Mouse (Mus musculus) limb, embryonic 15.5 days (tissue): ENCODE data around the gene Faap24. TPM values are rescaled to one million over a fixed set of nuclear protein-coding genes. Genes with fewer than 3 reads are reported as not detected.
A peak's percentile ranks its signal among the peaks of the same experiment; 100 is the strongest.

Experiments
- ATAC-seq: fragments of 200-750 bp; cut with Nextera tagmentation; 2 replicates; pipeline ENCODE4 v1.8.0; 2017; ENCODE audit warnings: low read depth, moderate TSS enrichment; ENCODE audit not compliant: insufficient number of reproducible peaks, low FRiP score, low TSS enrichment
- H3K27ac ChIP-seq: fragments of 300-500 bp; sonication (generic); 2 replicates; pipeline ENCODE4 v1.5.1; 2015; ENCODE audit warnings: moderate library complexity, mild to moderate bottlenecking, inconsistent platforms
- H3K27me3 ChIP-seq: fragments of 300-500 bp; sonication (generic); 2 replicates; pipeline ENCODE4 v1.6.1; 2015; ENCODE audit warnings: inconsistent platforms
- H3K36me3 ChIP-seq: fragments of 300-500 bp; sonication (generic); 2 replicates; pipeline ENCODE4 v1.6.1; 2015; ENCODE audit warnings: inconsistent platforms
- H3K4me1 ChIP-seq: fragments of 300-500 bp; sonication (generic); 2 replicates; pipeline ENCODE4 v1.6.1; 2015; ENCODE audit warnings: inconsistent platforms
- H3K4me2 ChIP-seq: fragments of 300-500 bp; sonication (generic); 2 replicates; pipeline ENCODE4 v1.6.1; 2015; ENCODE audit warnings: mild to moderate bottlenecking, inconsistent platforms
- H3K4me3 ChIP-seq: fragments of 300-500 bp; sonication (generic); 2 replicates; pipeline ENCODE4 v1.5.1; 2015; ENCODE audit warnings: mild to moderate bottlenecking, inconsistent platforms
- H3K9ac ChIP-seq: fragments of 300-500 bp; sonication (generic); 2 replicates; pipeline ENCODE4 v1.6.1; 2015; ENCODE audit warnings: inconsistent platforms
- H3K9me3 ChIP-seq: fragments of 300-500 bp; sonication (generic); 2 replicates; pipeline ENCODE4 v1.6.1; 2016; ENCODE audit warnings: inconsistent platforms
- WGBS: fragments of 180-500 bp; shearing (Covaris S2); methylation state at CpG from one replicate; pipeline ENCODE4 v1.1.7; 2015; 5-methylcytosine and 5-hydroxymethylcytosine counted together
- polyA plus RNA-seq: library from polyadenylated mRNA; unstranded; fragments of >200 nt; fragmentation: Nextera tagmentation; extraction: Ambion mirVana; gene quantifications from 2 replicates; pipeline ENCODE4 v1.2.1, GENCODE M21; 2015

Gene Faap24
- polyA plus RNA-seq, 1 experiment from 2014 or later = 15.6 TPM

DNA sequence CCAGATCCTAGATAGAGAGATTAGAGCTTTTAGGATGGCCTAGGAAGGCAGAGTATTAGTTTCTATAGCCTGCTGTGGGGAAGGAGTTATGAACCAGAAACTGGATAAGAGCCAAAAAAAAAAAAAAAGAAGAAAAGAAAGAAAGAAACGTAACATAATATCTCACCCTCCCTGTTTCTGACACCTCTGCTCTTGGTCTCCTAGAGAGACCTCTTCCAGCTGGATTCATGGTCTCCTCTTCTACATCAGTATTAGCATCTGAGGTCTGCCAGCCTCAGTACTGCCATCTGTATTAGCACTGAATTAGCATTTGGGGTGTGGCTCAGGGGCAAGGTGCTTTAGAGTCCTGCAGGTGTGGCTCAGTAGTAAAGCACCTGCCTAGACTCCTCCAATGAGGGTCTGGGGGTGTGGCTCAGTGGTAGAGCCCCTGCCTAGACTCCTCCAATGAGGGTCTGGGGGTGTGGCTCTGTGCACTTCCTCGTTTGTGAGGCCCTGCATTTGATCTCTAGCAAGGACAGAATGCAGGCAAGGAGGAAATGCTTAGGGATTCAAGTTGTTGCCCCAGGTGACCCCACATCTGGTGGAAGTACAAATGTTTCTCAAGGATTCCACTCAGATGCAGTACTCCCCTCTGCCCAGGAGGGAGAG is 13.8 kb downstream of the Faap24 start:
- ATAC-seq = no peak
- no peak overlapping the region for H3K27ac ChIP-seq
- H3K9me3 ChIP-seq = no peaks in the 10 kb centered on the region
- no peak overlapping the region for H3K4me3 ChIP-seq
- no peaks in the 10 kb centered on the region for H3K36me3 ChIP-seq
- 27% methylated on average over 2 of the region's 2 CpGs for WGBS
- no peak overlapping the region for H3K4me2 ChIP-seq
- H3K9ac ChIP-seq = no peak overlapping the region
- no peaks in the 10 kb centered on the region; the same call in 1 of the 2 replicates for H3K4me1 ChIP-seq
- H3K27me3 ChIP-seq = no peaks in the 10 kb centered on the region

GRCm38 (mm10) chr7:35381861-35382260 is 14.8 kb downstream of the Faap24 start:
- no peak overlapping the region for H3K4me3 ChIP-seq
- H3K27ac ChIP-seq = no peak overlapping the region
- no peak overlapping the region for H3K4me2 ChIP-seq
- no peaks in the 10 kb centered on the region for H3K27me3 ChIP-seq
- H3K9ac ChIP-seq = no peak overlapping the region
- H3K4me1 ChIP-seq = no peaks in the 10 kb centered on the region; the same call in 1 of the 2 replicates
- no peaks in the 10 kb centered on the region for H3K36me3 ChIP-seq
- ATAC-seq = no peak
- WGBS = 60% methylated on average over 16 of the region's 16 CpGs
- no peaks in the 10 kb centered on the region for H3K9me3 ChIP-seq

- H3K4me2 ChIP-seq = no peak overlapping the region
- no peaks in the 10 kb centered on the region; the same call in 1 of the 2 replicates for H3K4me1 ChIP-seq
- H3K4me3 ChIP-seq = no peak overlapping the region
- no peaks in the 10 kb centered on the region for H3K36me3 ChIP-seq
- ATAC-seq = no peak
- H3K27ac ChIP-seq = no peak overlapping the region
- no peak overlapping the region for H3K9ac ChIP-seq
- WGBS = 90% methylated on average over 8 of the region's 8 CpGs
- no peaks in the 10 kb centered on the region for H3K27me3 ChIP-seq
- no peaks in the 10 kb centered on the region for H3K9me3 ChIP-seq
Measured at GRCm38 (mm10) chr7:35380351-35380750, 16.3 kb downstream of the Faap24 start.

GRCm38 (mm10) chr7:35379492-35380119 is 17.0 kb downstream of the Faap24 start:
- H3K4me1 ChIP-seq = no peaks in the 10 kb centered on the region; the same call in 1 of the 2 replicates
- H3K9me3 ChIP-seq = no peaks in the 10 kb centered on the region
- no peak overlapping the region for H3K9ac ChIP-seq
- no peak overlapping the region for H3K27ac ChIP-seq
- H3K27me3 ChIP-seq = no peaks in the 10 kb centered on the region
- no peak overlapping the region for H3K4me2 ChIP-seq
- peak; percentile 30; the same call in 1 of the 2 replicates for ATAC-seq
- no peak overlapping the region for H3K4me3 ChIP-seq
- 37% methylated on average over 16 of the region's 16 CpGs for WGBS
- H3K36me3 ChIP-seq = no peaks in the 10 kb centered on the region

DNA sequence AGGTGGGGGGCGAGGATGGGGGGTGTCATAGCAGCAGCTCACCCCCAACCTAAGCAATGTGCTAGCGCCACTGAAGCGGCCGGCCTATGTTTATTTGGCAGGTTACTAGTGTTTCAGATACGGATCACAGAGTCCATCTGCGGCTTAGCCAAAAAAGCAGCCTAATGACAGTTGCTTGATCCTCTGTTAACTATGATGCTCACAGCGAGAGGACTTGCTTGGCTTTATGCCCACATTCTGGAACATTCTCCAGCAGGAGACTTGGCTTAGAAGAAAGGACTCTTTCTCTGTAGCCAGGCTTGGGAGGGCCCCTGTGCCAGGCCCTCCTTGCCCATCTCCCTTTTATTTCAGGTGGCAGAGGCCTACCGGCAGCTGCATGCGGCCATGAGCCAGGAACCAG is 20.0 kb downstream of the Faap24 start:
- no peaks in the 10 kb centered on the region for H3K36me3 ChIP-seq
- no peak for ATAC-seq
- WGBS = 89% methylated on average over 9 of the region's 9 CpGs

GRCm38 (mm10) chr7:35374265-35374664 is 22.4 kb downstream of the Faap24 start:
- no peak overlapping the region for H3K4me3 ChIP-seq
- H3K4me1 ChIP-seq = no peaks in the 10 kb centered on the region
- H3K27ac ChIP-seq = no peak overlapping the region
- no peaks in the 10 kb centered on the region for H3K36me3 ChIP-seq
- no peak overlapping the region for H3K9ac ChIP-seq
- ATAC-seq = no peak
- H3K9me3 ChIP-seq = no peaks in the 10 kb centered on the region
- H3K4me2 ChIP-seq = no peak overlapping the region
- no peaks in the 10 kb centered on the region for H3K27me3 ChIP-seq
- 74% methylated on average over 7 of the region's 7 CpGs for WGBS

More for the DNA sequence above, 20.0 kb downstream of the Faap24 start:
- Histone ChIP-seq H3K4me3 (no peak overlapping the region), H3K9me3 (no peaks in the 10 kb centered on the region), H3K4me2 (no peak overlapping the region), H3K27ac (no peak overlapping the region), H3K9ac (no peak overlapping the region), H3K4me1 (no peaks in the 10 kb centered on the region; the same call in 1 of the 2 replicates), H3K27me3 (no peaks in the 10 kb centered on the region)

DNA sequence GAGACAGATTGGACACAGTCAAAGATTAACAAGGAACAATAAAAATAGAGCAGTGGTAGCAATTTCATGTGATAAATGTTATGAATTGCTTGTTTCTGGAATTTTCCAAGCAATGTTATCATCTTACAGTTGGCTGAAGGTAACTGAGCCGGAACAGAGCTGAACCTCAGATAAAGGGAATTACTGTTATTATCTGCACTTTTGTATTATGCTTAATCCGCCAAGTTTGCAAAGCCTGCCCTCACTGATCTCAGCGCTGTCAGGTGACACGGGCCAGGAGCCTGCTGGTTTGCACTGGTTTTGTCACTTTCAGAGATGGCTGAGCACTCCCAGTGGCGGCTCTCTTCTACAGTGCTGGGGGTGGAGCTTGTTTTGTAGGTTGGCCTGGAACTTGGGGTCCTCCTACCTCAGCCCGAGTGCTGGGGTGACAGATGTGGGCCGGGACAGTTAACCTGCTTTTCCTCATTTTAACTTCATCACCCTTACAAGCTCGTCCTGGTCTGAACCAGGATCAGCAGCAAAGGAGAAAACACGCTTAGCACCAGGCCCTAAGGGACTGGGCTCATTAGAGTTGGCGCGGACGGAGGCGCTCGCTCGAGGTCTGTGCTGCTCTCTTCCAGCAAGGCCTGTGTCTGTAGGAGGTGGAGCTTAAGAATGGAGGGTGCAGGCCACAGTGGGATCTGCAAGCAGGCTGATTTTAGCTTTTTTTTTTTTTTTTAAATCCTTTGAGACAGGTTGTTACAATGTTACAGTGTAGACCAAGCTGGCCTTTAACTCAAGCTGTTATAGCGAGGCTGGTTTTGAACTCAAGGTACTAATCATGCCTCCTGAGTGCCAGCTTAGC is 23.3 kb downstream of the Faap24 start:
- no peak for ATAC-seq

GRCm38 (mm10) chr7:35372483-35373017 is 24.1 kb downstream of the Faap24 start:
- no peaks in the 10 kb centered on the region for H3K27me3 ChIP-seq
- no peak for ATAC-seq
- no peaks in the 10 kb centered on the region for H3K36me3 ChIP-seq
- no peak overlapping the region for H3K4me3 ChIP-seq
- H3K9me3 ChIP-seq = no peaks in the 10 kb centered on the region; the same call in 1 of the 2 replicates
- WGBS = 87% methylated on average over 14 of the region's 14 CpGs
- no peak overlapping the region for H3K4me2 ChIP-seq
- H3K27ac ChIP-seq = no peak overlapping the region
- H3K9ac ChIP-seq = no peak overlapping the region
- no peaks in the 10 kb centered on the region for H3K4me1 ChIP-seq

More for the DNA sequence above, 23.3 kb downstream of the Faap24 start:
- no peaks in the 10 kb centered on the region for H3K9me3 ChIP-seq
- H3K27me3 ChIP-seq = no peaks in the 10 kb centered on the region
- H3K36me3 ChIP-seq = no peaks in the 10 kb centered on the region
- no peak overlapping the region for H3K4me3 ChIP-seq
- no peak overlapping the region for H3K9ac ChIP-seq
- no peak overlapping the region for H3K27ac ChIP-seq
- H3K4me1 ChIP-seq = no peaks in the 10 kb centered on the region
- 61% methylated on average over 16 of the region's 16 CpGs for WGBS
- H3K4me2 ChIP-seq = no peak overlapping the region

GRCm38 (mm10) chr7:35371096-35371495 is 25.5 kb downstream of the Faap24 start:
- ATAC-seq = no peak
- H3K4me2 ChIP-seq = no peak overlapping the region
- no peaks in the 10 kb centered on the region for H3K4me1 ChIP-seq

DNA sequence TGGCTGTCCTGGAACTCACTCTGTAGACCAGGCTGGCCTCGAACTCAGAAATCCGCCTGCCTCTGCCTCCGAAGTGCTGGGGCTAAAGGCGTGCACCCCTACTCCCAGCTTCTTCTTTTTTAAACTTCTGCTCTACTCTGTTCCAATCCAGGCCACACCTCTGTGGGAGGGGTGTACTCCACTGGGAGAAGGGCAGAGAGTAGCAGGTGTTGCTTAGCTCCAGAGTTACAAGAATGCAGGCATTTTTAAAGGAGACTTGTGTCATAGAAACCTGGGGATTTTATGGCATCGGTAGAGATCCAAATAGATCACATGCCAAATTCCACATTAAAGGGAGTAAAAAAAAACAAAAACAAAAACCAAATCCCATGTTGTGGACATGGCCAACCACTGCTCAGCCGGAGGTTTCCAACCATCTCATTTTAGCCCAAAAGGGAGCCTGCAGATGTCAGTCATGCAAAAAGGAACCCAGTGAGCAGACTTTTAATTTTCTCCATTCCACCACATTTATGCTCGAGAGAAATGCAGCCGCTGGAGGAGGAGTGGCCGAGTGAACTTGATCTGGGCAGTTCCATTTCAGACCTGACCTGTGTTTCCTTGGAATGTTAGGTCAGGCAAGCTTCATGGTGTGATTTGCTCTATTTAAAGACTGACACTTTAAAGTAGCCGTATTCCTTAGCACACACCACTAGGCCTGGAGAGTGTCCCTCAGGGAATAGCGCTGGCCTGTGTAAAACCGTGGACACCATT is 31.3 kb downstream of the Faap24 start:
- H3K4me2 ChIP-seq = no peak overlapping the region
- H3K4me3 ChIP-seq = no peak overlapping the region
- no peak for ATAC-seq
- no peaks in the 10 kb centered on the region; the same call in 1 of the 2 replicates for H3K9me3 ChIP-seq
- H3K4me1 ChIP-seq = no peaks in the 10 kb centered on the region
- no peak overlapping the region for H3K27ac ChIP-seq
- WGBS = 58% methylated on average over 12 of the region's 12 CpGs
- H3K9ac ChIP-seq = no peak overlapping the region
- H3K36me3 ChIP-seq = no peaks in the 10 kb centered on the region
- H3K27me3 ChIP-seq = no peaks in the 10 kb centered on the region

More at GRCm38 (mm10) chr7:35371096-35371495, 25.5 kb downstream of the Faap24 start:
- no peaks in the 10 kb centered on the region for H3K27me3 ChIP-seq
- H3K4me3 ChIP-seq = no peak overlapping the region
- no peak overlapping the region for H3K27ac ChIP-seq
- H3K9me3 ChIP-seq = no peaks in the 10 kb centered on the region; the same call in 1 of the 2 replicates
- H3K9ac ChIP-seq = no peak overlapping the region
- H3K36me3 ChIP-seq = no peaks in the 10 kb centered on the region
- WGBS = 73% methylated on average over 14 of the region's 14 CpGs

DNA sequence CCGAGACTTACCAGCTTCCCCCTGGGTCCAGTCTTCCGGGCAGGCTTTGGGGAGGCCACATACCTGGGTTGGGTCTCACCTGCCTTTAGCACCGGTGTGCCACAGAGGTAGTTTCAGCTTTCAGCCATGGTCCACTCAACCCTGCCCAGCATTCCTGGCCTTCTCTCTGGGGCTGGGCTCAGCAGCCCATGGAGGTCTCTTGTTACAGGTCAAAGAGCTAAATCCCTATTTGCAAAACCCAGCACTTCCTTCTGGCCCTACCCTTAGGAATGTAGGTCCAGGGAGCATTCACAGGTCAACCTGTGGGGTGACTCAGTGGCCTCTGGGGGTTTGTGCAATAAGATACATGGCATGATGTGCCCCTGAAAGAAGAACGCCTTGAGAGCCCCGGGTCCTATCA is 33.8 kb downstream of the Faap24 start:
- H3K27ac ChIP-seq = no peak overlapping the region
- 66% methylated on average over 5 of the region's 5 CpGs for WGBS
- H3K4me1 ChIP-seq = no peaks in the 10 kb centered on the region
- no peaks in the 10 kb centered on the region for H3K27me3 ChIP-seq
- no peaks in the 10 kb centered on the region for H3K9me3 ChIP-seq
- no peak overlapping the region for H3K4me3 ChIP-seq
- H3K9ac ChIP-seq = no peak overlapping the region
- H3K36me3 ChIP-seq = no peaks in the 10 kb centered on the region
- ATAC-seq = no peak
- no peak overlapping the region for H3K4me2 ChIP-seq
